Mouse (Mus musculus) testis, adult 2 months (tissue): Measurements from ENCODE around the gene Alg14.

Source experiments
- CTCF ChIP-seq: fragments of 200-500 bp; IDR thresholded peaks from 2 replicates; pipeline ENCODE4 v1.5.1; 2012; ENCODE audit warnings: low read depth, mild to moderate bottlenecking, inconsistent platforms, low read length, moderate library complexity; ENCODE audit not compliant: control insufficient read depth, insufficient read depth, insufficient replicate concordance
- POLR2A ChIP-seq: fragments of 200-500 bp; IDR thresholded peaks from 2 replicates; pipeline ENCODE4 v1.6.1; 2012; ENCODE audit warnings: low read depth, mild to moderate bottlenecking, inconsistent platforms, low read length, moderate library complexity; ENCODE audit not compliant: control insufficient read depth

DNA sequence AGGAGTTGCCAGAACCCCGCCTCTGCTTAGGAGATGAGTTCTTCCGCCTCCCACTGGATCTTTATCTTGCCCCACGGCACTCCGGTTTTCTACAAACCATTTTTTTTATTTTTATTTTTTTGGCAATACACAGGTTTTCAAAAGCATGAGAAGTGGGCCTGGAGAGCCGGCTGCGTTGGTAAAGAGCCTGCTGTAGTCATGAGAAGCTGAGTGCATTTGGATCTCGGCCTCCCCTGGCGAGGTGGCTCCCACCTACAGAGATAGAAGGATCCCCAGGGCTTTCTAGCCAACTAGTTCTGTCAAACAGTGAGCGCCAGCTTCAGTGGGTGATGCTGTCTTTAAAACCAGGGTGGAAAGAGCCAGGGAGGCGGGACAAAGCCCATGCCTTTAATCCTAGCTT is 34.2 kb upstream of the Alg14 start:
- no peak for TF ChIP-seq CTCF
- no peak for TF ChIP-seq POLR2A
